Mouse (Mus musculus): Measurements from ENCODE around the gene Arhgdia.
"Not testable (repeated sequence)": the region's sequence is repeated elsewhere in the genome, so short reads cannot be mapped to it uniquely, and the experiment has no call there.

Arhgdia gene

DNA sequence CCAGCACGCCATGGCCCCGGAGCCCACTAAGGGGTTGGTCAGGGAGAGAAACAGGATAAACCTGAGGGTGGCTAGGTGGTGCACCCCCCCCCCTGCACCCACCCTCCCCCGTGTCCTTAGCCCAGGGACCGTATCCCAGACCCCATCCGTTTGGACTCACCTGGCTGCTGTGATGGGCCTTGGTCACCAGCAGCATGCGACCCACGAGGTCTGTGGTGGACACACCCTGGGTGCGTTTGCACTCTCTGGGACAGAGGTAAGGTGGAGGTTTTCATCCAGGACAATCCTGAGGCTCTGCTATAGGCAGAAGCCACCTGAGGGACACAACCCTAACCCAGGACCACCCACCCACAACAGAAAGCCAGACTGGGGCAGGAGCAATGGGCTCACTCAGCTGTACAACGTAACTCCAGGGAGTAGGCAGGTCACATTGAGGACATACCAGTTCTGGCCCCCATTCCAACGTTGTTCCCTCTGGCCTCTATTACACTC lies 32.1 kb upstream of the Arhgdia start:
- no peak for DNase-seq (ENCODE audit: low read depth)

DNA sequence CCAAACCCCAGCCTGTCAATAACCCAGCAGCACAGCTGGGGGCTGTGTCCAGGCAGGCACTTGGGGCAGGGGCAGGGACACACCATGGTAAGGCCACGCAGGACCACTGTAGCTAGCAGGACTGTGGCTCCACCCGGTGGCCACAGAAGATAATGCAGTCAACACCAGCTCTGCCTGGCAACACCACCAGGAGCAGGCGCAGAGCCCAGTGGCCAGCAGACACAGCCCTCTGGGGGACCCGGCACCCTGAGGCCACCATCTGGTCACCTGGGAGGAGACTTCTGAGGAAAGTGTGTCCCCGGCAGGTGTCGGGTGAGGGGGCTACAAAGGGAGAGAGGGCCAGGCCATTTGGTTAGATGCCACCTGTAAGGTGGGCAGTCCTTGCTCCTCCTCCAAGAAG lies 31.3 kb upstream of the Arhgdia start:
- DNase-seq (ENCODE audit: low read depth): no peak

DNA sequence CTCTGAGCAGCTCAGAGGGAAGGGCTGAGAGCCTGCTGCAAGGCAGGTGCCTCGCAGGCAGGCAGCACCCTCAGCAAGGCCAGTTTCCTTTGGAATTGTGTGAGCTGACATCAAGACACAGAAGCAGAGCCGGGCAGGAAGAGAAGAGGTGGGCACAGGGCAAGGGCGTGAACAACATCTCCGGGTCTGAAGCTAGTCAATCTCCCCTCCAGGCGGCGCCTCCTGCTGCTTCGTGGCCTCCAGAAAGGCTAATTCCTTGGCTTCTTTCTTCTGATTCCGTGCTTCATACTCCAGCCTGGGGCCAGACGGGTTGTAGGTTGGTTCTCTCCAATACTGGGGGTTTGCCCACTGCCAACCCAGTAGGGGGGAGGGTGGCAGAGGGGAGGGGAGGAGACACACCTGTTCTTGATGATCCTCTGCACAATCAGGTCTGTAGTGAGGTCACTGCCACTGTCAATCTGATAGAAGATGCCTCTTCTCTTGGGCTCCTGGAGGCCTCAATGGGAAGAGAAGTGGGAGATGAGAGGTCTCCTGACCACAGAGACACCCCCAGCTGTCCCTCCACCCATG lies 29.1 kb upstream of the Arhgdia start:
- no peak for DNase-seq (ENCODE audit: low read depth)

DNA sequence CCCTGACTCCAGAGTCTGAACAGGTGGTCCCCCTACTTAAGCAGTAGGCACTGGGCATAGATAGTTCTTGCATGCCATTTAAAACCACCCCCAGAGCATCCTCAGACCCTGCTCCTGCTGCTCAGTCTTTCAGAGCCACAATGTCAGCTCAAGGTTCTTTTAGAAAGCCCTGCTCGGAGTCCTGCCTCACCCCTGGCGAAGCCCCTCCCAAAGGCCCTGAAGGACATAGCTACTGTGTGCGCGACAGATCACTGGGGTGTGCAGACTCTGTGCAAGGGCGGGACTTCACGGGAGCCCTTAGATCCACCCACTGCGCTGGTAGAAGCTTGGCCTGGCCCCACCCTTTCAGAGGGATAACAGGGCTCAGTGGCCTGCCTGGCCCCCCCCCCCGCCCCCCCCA lies 27.8 kb upstream of the Arhgdia start:
- no peak for DNase-seq (ENCODE audit: low read depth)

DNA sequence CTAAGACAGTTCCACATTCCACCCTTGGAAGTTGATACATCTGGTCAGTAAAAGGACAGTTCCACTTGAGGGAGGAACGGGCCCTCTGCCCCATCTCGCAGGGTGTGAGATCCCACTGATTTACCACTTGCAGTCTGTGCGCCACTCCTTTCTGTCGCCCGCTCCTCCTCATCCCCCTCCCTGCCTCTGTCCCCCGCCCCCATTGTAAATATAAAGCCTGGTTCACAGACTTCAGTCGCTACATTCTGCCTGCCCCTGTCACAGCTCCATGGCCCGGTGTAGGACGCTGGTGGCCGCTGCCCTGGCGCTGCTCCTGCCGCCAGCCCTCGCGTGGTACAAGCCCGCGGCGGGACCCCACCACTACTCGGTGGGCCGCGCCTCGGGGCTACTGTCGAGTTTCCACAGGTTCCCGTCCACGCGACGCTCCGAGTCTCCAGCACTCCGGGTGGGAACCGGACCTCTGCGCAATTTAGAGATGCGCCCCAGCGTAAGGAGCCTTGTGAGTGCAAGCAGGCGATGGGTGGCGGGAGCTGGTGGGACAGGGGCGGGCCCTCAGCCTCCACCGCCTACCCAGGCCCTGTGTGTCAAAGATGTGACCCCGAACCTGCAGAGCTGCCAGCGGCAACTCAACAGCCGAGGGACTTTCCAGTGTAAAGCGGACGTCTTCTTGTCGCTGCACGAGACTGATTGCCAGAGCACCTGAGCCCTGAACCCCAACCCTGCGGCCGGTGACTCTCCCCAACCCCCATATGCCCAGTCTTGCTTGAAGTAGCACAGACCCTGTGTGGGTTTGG lies 27.0 kb upstream of the Arhgdia start, which contains the start of gene Npb:
Gene Npb (plus strand): TSS at position 237 of the 794 bp plus-strand sequence.
- DNase-seq (ENCODE audit: low read depth): no peak

DNA sequence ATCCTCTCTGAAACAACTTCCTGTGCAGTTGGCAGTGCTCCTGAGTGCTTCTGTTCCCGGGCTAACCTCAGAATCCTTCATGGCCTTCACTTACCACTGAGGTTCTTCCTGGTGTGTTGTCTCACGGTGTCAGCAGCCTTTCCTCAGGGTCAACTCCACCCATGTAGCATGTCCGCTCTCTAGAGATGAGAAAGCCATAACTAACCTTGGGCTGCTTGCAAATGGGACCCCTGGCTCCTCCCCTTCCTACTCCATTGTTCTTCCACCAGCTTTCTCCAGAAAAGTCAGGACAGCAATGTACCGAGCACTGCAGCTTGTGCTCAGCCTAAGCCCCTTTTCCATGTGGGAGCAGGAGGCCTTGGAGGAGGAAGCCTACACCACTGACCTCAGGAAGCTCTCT lies 25.3 kb upstream of the Arhgdia start:
- no peak for DNase-seq (ENCODE audit: low read depth)

DNA sequence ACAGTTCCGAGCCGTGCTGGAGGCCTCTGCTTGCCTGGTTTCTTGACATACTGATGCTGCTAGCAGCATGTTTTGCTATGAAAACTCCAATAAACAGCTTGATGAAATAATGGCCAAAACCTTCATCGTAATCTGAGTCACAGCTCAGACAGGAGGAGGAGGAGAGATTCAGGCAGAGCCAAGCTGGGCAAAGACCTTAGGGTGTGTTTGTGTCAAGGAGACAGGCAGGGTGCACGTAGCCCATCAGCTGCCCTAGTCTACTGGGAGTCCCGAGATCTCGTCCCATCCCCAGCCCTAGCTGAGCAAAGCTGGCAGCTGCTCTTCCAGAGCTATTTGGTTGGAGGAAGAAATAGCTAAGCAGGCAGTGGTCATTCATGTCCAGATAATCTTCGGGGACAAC lies 24.2 kb upstream of the Arhgdia start:
- DNase-seq (ENCODE audit: low read depth): no peak

DNA sequence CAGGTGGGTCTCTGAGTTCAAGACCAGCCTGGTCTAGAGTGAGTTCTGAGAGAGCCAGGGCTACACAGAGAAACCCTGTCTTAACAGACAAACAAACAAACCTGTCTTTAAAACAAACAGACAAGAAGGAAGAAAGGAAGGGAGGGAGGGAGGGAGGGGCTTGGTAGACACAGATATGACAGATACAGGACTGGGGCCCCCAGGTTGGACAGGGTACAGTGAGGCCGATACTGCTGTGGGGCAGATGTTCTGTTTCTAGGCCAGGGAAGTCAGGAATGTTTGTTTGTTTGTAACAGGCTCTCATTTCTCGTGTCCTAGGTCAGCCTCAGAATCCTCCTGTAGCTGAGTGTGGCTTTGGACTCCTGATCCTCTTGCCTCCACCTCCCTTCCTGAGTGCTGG lies 22.1 kb upstream of the Arhgdia start:
- DNase-seq (ENCODE audit: low read depth): no peak

DNA sequence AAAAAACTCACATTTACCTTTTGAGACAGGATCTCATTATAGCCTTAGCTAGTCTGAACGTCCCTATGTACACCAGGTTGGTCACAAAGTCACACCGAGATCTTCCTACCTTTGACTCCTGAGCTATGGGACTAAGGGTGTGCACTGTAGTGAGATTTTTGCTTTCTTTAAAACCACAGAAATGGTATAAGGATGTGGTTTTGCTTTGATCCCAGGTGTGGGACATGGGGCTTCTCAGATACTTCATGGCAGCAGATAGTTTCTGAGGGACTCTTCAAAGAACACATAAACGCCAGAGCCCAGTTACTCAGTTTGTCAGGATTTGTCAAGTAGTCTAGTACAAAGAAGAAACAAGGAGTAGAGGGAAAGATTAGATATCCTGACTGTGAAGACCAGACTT lies 19.3 kb upstream of the Arhgdia start:
- no peak for DNase-seq (ENCODE audit: low read depth)

DNA sequence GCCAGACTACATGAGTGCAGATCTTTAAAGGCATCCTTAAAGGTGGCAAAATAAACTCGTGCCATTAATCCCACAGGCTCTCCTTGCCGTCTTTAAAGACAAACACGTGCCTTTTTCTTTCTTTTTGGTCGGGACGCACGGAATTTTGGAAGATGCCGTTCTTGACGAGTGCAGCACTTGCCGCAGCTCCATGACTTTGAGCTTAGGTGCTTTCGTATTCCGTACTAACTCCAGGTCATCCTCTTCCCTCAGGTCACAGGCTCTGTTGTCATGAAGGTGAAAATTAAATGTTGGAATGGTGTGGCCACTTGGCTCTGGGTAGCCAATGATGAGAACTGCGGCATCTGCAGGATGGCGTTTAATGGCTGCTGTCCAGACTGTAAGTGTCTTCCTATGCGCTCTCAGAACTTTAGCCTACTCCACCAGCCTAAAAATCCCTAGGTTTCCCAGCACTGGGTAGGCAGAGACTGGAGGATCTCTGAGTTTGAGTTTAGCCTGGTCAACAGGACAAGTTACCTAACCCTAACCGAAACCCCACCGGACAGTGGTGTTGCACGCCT lies 17.6 kb upstream of the Arhgdia start:
- no peak for DNase-seq (ENCODE audit: low read depth)

DNA sequence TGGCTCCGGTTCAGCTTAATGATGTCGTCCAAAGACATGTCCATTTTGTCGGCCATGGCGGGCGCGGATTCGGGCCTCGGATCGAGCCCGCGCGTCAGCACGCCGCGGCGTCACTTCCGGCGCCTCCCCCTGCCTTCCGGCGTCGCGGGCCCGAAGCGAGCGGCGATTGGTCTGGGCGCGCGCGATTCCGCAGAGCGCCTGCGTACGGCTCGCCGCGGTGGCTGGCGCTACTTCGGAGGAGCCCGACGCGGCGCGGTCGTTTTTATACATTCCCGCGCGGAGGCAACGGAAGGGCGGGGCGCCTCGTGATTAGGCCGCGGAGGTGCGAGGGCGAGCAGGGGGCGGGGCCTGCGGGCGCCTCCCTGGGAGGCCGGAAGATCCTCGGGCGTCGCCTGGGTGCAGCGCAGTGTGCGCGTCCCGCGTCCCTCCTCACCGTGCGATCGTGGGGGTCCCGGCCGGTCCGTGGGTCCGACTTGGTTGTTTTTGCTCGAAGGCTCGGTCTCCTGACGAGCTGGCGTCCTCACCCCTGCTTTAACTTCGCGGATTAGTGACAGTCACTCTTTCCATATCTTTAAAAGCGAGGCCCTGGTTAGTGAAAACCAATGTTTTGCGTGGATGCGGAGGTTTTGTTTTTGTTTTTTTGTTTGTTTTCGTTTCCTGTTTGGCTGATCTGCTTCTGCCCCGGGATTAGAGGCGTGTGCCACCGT lies 17.0 kb upstream of the Arhgdia start, which contains the start of the genes Alyref and Anapc11:
Gene Alyref (minus strand): TSS at position 83 of the 707 bp plus-strand sequence.
Gene Anapc11 (plus strand): TSS at position 139 of the 707 bp plus-strand sequence.
- DNase-seq (ENCODE audit: low read depth): peak; percentile 80

DNA sequence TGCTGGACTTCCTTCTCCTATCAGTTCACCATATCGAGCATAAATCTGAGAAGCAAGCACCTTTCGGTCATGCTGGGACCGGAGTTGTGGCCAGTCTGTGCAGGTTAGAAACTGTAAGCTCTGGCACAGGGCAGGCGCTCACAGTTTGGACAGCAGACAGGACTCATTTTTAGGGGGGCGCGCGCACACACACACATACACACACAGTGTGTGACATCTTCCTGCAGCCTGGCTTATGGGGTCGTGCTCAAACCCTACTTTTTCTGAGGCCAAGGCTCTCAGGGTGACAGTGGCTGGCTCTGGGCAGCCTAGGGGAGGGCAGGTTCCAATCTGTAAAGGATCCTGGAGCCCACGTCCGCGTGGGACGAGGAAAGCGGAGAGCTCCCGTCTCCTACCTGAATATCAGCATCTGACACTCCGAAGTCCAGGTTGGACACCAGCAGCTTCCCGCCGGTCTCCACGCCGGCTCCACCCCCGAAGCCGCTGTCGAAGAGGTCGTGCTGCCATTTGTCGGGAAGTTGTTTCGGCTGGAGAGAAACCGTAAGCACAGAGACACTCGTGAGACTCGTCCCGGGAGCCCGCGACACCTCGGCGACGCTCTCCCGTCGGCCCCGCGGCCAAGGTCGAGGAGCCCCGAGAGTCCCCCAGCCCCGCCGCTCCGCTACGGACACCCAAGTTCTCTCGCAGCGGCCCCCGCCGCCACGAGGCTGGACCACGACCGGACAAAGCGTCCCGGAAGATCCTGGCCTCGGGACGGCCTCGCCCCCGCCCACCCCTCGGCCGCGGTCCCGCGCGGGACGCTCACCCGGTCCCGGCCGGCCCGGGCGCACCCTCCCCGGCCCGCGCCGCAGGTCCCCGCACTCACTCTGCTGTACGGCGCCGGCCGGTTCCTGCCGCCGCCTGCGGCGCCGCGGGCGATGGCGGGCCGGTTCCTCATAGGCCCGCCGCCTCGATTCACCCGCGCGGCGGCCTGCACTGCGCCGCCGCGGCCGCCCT lies 16.1 kb upstream of the Arhgdia start:
- DNase-seq (ENCODE audit: low read depth): no peak

DNA sequence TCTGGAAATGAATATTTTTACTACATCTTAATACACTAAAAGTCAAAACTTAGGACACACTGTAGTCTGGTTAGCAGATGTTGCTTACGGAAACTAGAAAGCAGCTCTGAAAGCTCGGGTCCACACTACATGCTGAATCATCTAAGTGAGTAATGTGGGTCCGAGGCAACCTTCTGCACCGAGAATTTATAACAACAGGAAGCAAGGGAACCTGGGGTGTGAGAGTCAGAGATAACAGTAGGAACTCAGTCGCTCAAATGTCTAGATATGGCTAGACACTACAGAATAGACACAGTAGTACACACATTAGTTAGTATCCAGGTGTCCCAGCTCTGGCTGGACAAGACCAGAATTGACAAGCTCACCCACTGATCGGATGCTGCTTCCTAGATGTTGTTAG lies 7.1 kb upstream of the Arhgdia start:
- DNase-seq (ENCODE audit: low read depth): no peak

DNA sequence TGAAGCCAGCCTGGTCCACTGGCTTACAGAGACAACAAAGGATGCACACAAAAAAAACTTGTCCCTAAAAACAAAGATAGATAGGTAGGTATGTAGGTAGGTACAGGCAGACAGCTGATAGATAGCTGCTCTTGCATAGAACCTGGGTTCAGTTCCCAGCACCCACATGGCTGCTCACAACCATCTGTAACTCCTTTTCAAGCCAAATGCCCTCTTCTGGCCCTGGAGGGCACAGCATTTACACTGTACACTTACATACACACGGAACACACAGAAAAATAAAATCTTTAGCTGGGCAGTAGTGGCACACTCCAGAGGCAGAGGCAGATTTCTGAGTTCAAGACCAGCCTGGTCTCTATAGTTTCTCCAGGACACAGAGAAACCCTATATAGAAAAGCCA lies 2.5 kb upstream of the Arhgdia start:
- no peak for DNase-seq (ENCODE audit: low read depth)

DNA sequence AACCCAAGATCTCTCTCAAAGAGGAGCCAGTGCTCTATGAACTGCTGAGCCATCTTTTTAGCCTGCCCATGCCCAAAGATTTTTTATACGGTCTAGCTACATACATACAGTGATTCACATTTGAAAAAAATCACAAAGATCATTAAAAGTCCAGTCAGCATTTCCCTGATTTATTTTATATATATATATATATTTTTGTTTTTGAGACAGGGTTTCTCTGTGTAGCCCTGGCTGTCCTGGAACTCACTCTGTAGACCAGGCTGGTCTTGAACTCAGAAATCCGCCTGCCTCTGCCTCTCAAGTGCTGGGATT lies 1.5 kb upstream of the Arhgdia start:
- DNase-seq (ENCODE audit: low read depth): not testable (repeated sequence)

DNA sequence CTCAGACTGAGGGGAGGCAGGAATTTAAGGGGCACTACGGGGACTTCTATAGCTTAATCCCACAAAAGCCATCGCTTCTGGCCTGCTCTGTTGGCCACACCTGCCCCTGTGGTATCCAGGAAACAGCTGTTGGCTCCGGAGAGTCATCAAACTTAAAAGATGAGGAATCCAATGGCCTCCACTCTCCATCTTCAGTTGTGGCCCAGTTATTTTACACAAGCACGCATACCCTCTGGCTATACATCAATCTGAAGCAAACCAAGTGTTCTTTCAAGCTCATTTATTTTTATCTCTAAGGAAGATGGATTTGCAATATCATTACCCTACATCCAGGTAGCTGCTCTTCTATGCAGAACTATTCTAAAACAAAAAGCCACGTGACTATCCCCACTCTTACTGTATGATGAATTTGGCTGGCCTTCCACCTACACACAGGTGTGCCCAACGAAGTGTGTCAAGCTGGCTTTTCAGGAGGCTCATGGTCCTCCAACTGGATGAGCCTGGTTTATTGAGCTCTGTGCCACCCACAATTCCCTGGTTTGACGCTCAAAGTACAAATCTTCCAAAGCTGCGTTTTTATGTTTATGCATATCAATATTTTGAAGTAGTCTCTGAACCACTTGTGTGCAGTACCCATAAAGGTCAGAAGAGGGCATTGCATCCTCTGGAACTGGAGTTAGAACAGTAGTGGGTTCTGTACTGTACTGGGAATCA lies 1.0 kb upstream of the Arhgdia start:
- no peak for DNase-seq (ENCODE audit: low read depth)

DNA sequence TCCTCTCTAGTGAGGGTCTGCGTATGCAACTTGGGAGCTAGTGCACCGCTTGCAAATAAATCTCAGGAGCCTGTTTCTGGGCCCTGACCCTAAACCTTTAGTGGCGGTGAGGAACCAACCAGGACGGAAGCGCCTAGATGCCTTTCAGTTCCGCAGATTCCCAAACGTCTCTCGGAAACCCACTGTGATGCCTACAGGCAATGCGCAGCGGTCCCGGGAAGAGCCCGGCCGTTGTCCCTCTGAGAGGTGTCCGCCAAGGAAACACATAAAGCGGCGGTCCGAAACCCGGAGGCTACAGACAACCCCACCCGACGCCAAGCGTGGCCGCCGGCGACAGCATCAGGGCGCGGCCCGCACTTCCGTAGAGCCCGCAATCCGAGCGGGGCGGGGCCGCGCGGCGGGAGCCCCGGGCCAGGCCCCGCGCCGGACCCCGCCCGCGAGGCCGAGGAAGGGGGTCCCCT lies 523 bp downstream of the Arhgdia start:
- no peak for DNase-seq (ENCODE audit: low read depth)

DNA sequence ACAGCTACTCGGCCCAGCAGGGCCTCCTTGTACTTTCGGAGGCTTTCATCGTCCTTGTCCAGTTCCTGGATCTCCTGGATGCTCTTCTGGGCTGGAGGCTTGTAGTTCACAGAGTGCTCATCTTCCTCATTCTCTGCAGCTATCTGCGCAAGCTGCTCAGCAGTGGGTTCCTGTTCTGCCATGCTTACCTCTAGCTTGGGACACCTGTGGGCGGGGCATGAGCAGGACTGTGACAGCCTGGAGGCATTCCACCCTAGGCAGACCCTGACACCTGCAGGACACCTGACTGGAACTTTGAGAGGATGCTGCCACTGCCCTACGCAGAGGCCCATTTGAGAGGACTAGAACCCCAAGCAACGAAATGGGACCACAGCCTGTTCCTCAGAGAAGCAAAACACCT lies 1.2 kb downstream of the Arhgdia start:
- DNase-seq (ENCODE audit: low read depth): no peak

DNA sequence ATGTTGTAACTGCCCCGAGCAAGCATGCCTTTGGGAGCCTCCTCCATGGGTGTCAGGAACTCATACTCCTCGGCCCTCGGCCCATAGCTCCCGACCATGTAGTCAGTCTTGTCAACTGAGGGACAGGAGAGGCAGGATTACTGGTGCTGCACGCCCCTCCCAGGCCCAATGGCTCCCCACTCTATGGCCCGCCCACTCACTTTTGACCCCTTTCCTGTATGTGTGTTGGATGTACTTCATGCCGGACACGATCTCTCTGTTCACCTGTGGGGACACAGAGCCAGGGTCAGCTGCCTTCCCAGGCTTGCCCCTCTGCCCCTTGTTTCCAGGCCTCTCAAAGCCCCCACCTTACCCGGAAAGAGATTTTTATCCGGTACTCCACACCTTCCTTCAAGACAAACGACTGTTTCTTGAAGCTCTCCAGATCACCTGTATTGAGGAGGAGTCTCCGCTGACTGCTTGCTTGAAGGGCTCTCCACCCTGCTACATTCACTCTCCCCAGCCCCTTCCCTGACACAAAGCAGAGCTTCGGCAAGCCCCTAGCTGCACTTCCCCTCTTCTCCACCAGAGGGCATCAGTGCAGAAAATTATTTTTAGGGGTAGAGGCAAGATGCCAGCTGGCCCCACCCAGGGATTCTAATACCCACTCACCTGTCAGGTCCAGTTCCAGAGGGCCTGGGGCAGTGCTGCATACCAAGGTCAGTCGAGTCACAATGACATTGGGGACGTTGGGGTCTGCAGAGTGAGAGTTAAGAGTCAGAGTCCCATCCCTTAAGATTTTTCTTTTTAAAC lies 1.9 kb downstream of the Arhgdia start:
- DNase-seq (ENCODE audit: low read depth): no peak

DNA sequence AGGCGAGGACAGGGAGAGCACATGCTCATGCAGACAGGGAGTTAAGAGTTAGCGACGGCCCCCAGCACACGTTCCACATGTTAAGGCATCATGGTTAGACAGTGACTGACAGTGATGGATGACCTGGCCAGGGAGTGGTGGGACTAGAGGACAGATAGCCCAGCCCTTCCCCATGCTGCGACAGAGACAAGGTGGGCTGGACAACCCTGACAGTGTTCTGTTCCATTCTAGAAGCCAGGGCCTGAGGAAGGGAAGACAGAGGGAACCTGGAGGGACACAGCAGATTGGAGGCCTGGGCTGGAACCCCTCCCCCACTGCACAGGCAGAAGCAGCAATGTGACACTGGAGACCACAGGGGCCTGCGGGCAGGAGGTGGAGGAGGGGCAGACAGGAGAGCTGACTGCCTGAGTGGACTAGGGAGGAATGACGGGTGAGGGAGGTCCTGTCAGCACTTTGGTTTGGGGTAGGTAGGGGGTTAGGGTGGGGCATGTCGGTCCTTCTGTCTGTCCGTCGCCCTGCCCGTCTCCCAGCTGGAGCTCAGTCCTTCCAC lies 2.7 kb downstream of the Arhgdia start:
- no peak for DNase-seq (ENCODE audit: low read depth)

Measured in fibroblast of lung, adult 2 months (primary cell).